Mouse (Mus musculus) neural tube, embryonic 15.5 days (tissue): ENCODE measurements around the gene Zfp169. TPM values are rescaled to one million over a fixed set of nuclear protein-coding genes. Genes with fewer than 3 reads are reported as not detected.

Experiments used
- ATAC-seq: fragments of 200-750 bp; cut with Nextera tagmentation; 2 replicates; pipeline ENCODE4 v1.8.0; 2017; ENCODE audit warnings: mild to moderate bottlenecking, moderate TSS enrichment, moderate library complexity; ENCODE audit not compliant: low FRiP score
- H3K27ac ChIP-seq: fragments of 300-500 bp; sonication (generic); replicated peaks from 2 replicates; pipeline ENCODE4 v1.5.1; 2015; ENCODE audit warnings: mild to moderate bottlenecking, inconsistent platforms
- H3K27me3 ChIP-seq: fragments of 300-500 bp; sonication (generic); replicated peaks from 2 replicates; pipeline ENCODE4 v1.6.1; 2015; ENCODE audit warnings: inconsistent platforms
- H3K36me3 ChIP-seq: fragments of 300-500 bp; sonication (generic); 2 replicates; pipeline ENCODE4 v1.6.1; 2015; ENCODE audit warnings: inconsistent platforms
- H3K4me1 ChIP-seq: fragments of 300-500 bp; sonication (generic); 2 replicates; pipeline ENCODE4 v1.6.1; 2015; ENCODE audit warnings: inconsistent platforms
- H3K4me2 ChIP-seq: fragments of 300-500 bp; sonication (generic); 2 replicates; pipeline ENCODE4 v1.6.1; 2015; ENCODE audit warnings: inconsistent platforms, mild to moderate bottlenecking, moderate library complexity
- H3K4me3 ChIP-seq: fragments of 300-500 bp; sonication (generic); replicated peaks from 2 replicates; pipeline ENCODE4 v1.5.1; 2015; ENCODE audit warnings: mild to moderate bottlenecking, inconsistent platforms
- H3K9ac ChIP-seq: fragments of 300-500 bp; sonication (generic); replicated peaks from 2 replicates; pipeline ENCODE4 v1.6.1; 2015; ENCODE audit warnings: mild to moderate bottlenecking, inconsistent platforms
- H3K9me3 ChIP-seq: fragments of 300-500 bp; sonication (generic); replicated peaks from 2 replicates; pipeline ENCODE4 v1.6.1; 2016; ENCODE audit warnings: inconsistent platforms
- WGBS: fragments of 180-500 bp; shearing (Covaris S2); methylation state at CpG from one replicate; pipeline ENCODE4 v1.1.7; 2015; ENCODE audit warnings: mixed read lengths; 5-methylcytosine and 5-hydroxymethylcytosine counted together
- polyA plus RNA-seq: library from polyadenylated mRNA; unstranded; fragments of >200 nt; fragmentation: Nextera tagmentation; extraction: Ambion mirVana; gene quantifications from 2 replicates; pipeline ENCODE4 v1.2.1, GENCODE M21; 2015

Zfp169 gene
- polyA plus RNA-seq, 1 experiment from 2014 or later = 4.9 TPM

GRCm38 (mm10) chr13:48508661-48509060 lies 4.6 kb downstream of the Zfp169 start:
- H3K27ac ChIP-seq = no peak overlapping the region
- H3K27me3 ChIP-seq = no peaks in the 10 kb centered on the region
- H3K4me2 ChIP-seq = no peak overlapping the region
- WGBS = 94% methylated on average over 9 of the region's 9 CpGs
- peaks cover 11% of the 10 kb centered on the region for H3K4me1 ChIP-seq
- H3K36me3 ChIP-seq = peaks cover 23% of the 10 kb centered on the region
- no peak for ATAC-seq
- no peak overlapping the region for H3K4me3 ChIP-seq
- no peaks in the 10 kb centered on the region for H3K9me3 ChIP-seq
- H3K9ac ChIP-seq = no peak overlapping the region

GRCm38 (mm10) chr13:48502422-48502821 lies 10.8 kb downstream of the Zfp169 start:
- WGBS = 90% methylated on average over 5 of the region's 5 CpGs
- peaks cover 38% of the 10 kb centered on the region for H3K36me3 ChIP-seq
- H3K9me3 ChIP-seq = no peaks in the 10 kb centered on the region
- H3K4me2 ChIP-seq = no peak overlapping the region
- H3K27me3 ChIP-seq = no peaks in the 10 kb centered on the region
- peaks cover 14% of the 10 kb centered on the region for H3K4me1 ChIP-seq
- H3K27ac ChIP-seq = no peak overlapping the region
- no peak overlapping the region for H3K4me3 ChIP-seq
- H3K9ac ChIP-seq = no peak overlapping the region
- ATAC-seq = no peak

- Histone ChIP-seq H3K36me3 (peaks cover 22% of the 10 kb centered on the region), H3K4me1 (peaks cover 16% of the 10 kb centered on the region), H3K9ac (no peak overlapping the region), H3K27ac (0 out of 2 replicates have a peak overlapping the region, but pooled peaks have one; percentile 60), H3K27me3 (no peaks in the 10 kb centered on the region), H3K4me3 (no peak overlapping the region), H3K4me2 (no peak overlapping the region), H3K9me3 (no peaks in the 10 kb centered on the region)
- no peak for ATAC-seq
- WGBS = 65% methylated on average over 4 of the region's 4 CpGs
Observed at GRCm38 (mm10) chr13:48498676-48499075, 14.6 kb downstream of the Zfp169 start.

GRCm38 (mm10) chr13:48497693-48498221 lies 15.5 kb downstream of the Zfp169 start:
- Histone ChIP-seq H3K9me3 (no peaks in the 10 kb centered on the region), H3K27me3 (no peaks in the 10 kb centered on the region), H3K4me3 (peak overlapping the region; percentile 38), H3K36me3 (peaks cover 17% of the 10 kb centered on the region), H3K4me1 (peaks cover 16% of the 10 kb centered on the region), H3K4me2 (peak overlapping the region; percentile 49), H3K27ac (peak overlapping the region; percentile 60), H3K9ac (no peak overlapping the region)
- peak; percentile 98 for ATAC-seq
- WGBS = 7% methylated on average over 15 of the region's 15 CpGs

GRCm38 (mm10) chr13:48493183-48493582 lies 20.1 kb downstream of the Zfp169 start:
- Histone ChIP-seq H3K4me2 (no peak overlapping the region), H3K27me3 (no peaks in the 10 kb centered on the region), H3K4me1 (peaks cover 10% of the 10 kb centered on the region), H3K36me3 (peaks cover 56% of the 10 kb centered on the region), H3K9me3 (no peaks in the 10 kb centered on the region), H3K9ac (no peak overlapping the region), H3K27ac (no peak overlapping the region), H3K4me3 (no peak overlapping the region)
- WGBS = 98% methylated on average over 4 of the region's 5 CpGs
- ATAC-seq = no peak

- no peak overlapping the region for H3K27ac ChIP-seq
- no peak overlapping the region for H3K4me2 ChIP-seq
- H3K4me3 ChIP-seq = no peak overlapping the region
- peaks cover 62% of the 10 kb centered on the region for H3K36me3 ChIP-seq
- no peaks in the 10 kb centered on the region for H3K4me1 ChIP-seq
- 93% methylated on average over 35 of the region's 35 CpGs for WGBS
- ATAC-seq = no peak
- no peaks in the 10 kb centered on the region for H3K27me3 ChIP-seq
- no peaks in the 10 kb centered on the region for H3K9me3 ChIP-seq
- no peak overlapping the region for H3K9ac ChIP-seq
Observed at GRCm38 (mm10) chr13:48490396-48491182, 22.7 kb downstream of the Zfp169 start.

- no peak for ATAC-seq
- H3K9me3 ChIP-seq = no peaks in the 10 kb centered on the region
- 94% methylated on average over 4 of the region's 4 CpGs for WGBS
- H3K9ac ChIP-seq = no peak overlapping the region
- no peak overlapping the region for H3K4me3 ChIP-seq
- H3K27me3 ChIP-seq = no peaks in the 10 kb centered on the region
- H3K4me1 ChIP-seq = no peaks in the 10 kb centered on the region
- H3K27ac ChIP-seq = no peak overlapping the region
- H3K4me2 ChIP-seq = no peak overlapping the region
- peaks cover 24% of the 10 kb centered on the region for H3K36me3 ChIP-seq
Observed at GRCm38 (mm10) chr13:48483606-48484005, 29.6 kb downstream of the Zfp169 start.

- 67% methylated on average over 15 of the region's 15 CpGs for WGBS
- H3K9ac ChIP-seq = no peak overlapping the region
- no peaks in the 10 kb centered on the region for H3K27me3 ChIP-seq
- H3K9me3 ChIP-seq = no peaks in the 10 kb centered on the region
- no peak for ATAC-seq
- H3K4me1 ChIP-seq = peaks cover 31% of the 10 kb centered on the region
- H3K4me2 ChIP-seq = no peak overlapping the region
- no peak overlapping the region for H3K27ac ChIP-seq
- H3K36me3 ChIP-seq = no peaks in the 10 kb centered on the region
- H3K4me3 ChIP-seq = no peak overlapping the region
Observed at GRCm38 (mm10) chr13:48468656-48469180, 44.5 kb downstream of the Zfp169 start.

- WGBS = 22% methylated on average over 10 of the region's 10 CpGs
- Histone ChIP-seq H3K27me3 (no peaks in the 10 kb centered on the region), H3K9ac (no peak overlapping the region), H3K4me1 (peaks cover 31% of the 10 kb centered on the region), H3K36me3 (no peaks in the 10 kb centered on the region), H3K9me3 (no peaks in the 10 kb centered on the region), H3K27ac (peak overlapping the region; percentile 28; the same call in 1 of the 2 replicates), H3K4me3 (no peak overlapping the region), H3K4me2 (peak overlapping the region; percentile 19; the same call in 1 of the 2 replicates)
- ATAC-seq = 0 out of 2 replicates have a peak, but pooled peaks have one; percentile 35
Observed at GRCm38 (mm10) chr13:48466186-48466585, 47.1 kb downstream of the Zfp169 start.

GRCm38 (mm10) chr13:48464170-48464569 lies 49.1 kb downstream of the Zfp169 start:
- H3K27me3 ChIP-seq = no peaks in the 10 kb centered on the region
- H3K36me3 ChIP-seq = no peaks in the 10 kb centered on the region
- H3K4me2 ChIP-seq = no peak overlapping the region
- no peak overlapping the region for H3K4me3 ChIP-seq
- H3K9ac ChIP-seq = no peak overlapping the region
- no peak for ATAC-seq
- WGBS = 6% methylated on average over 4 of the region's 4 CpGs
- peaks cover 31% of the 10 kb centered on the region for H3K4me1 ChIP-seq
- H3K9me3 ChIP-seq = no peaks in the 10 kb centered on the region
- peak overlapping the region; percentile 39 for H3K27ac ChIP-seq

- 89% methylated on average over 5 of the region's 5 CpGs for WGBS
- H3K36me3 ChIP-seq = no peaks in the 10 kb centered on the region
- no peaks in the 10 kb centered on the region for H3K27me3 ChIP-seq
- H3K9ac ChIP-seq = no peak overlapping the region
- H3K9me3 ChIP-seq = no peaks in the 10 kb centered on the region
- H3K4me1 ChIP-seq = peaks cover 5% of the 10 kb centered on the region; the same call in 1 of the 2 replicates
- H3K4me2 ChIP-seq = no peak overlapping the region
- no peak overlapping the region for H3K4me3 ChIP-seq
- ATAC-seq = no peak
- no peak overlapping the region for H3K27ac ChIP-seq
Observed at GRCm38 (mm10) chr13:48459280-48459679, 54.0 kb downstream of the Zfp169 start.

GRCm38 (mm10) chr13:48448119-48448518 lies 65.1 kb downstream of the Zfp169 start:
- Histone ChIP-seq H3K36me3 (no peaks in the 10 kb centered on the region), H3K27ac (no peak overlapping the region), H3K9me3 (no peaks in the 10 kb centered on the region; the same call in 1 of the 2 replicates), H3K4me2 (no peak overlapping the region), H3K9ac (no peak overlapping the region), H3K4me3 (no peak overlapping the region), H3K4me1 (0 out of 2 replicates have a peak, but pooled peaks cover 3% of the 10 kb centered on the region), H3K27me3 (no peaks in the 10 kb centered on the region)
- WGBS = 43% methylated on average over 4 of the region's 4 CpGs
- ATAC-seq = no peak
